Mouse (Mus musculus): ENCODE data around the gene Cnnm2. TPM values are rescaled to one million over a fixed set of nuclear protein-coding genes. Genes with fewer than 3 reads are reported as not detected.
A peak's percentile ranks its signal among the peaks of the same experiment; 100 is the strongest.
"Not testable (repeated sequence)": the region's sequence is repeated elsewhere in the genome, so short reads cannot be mapped to it uniquely, and the experiment has no call there.

The Cnnm2 gene
- polyA plus RNA-seq, 1 experiment, result 7.4 TPM

- DNase-seq, result no peak
- Histone ChIP-seq H3K4me3 (ENCODE audit: control insufficient read depth, insufficient read depth, low read length) (no peak overlapping the region), H3K4me1 (replicated peaks; ENCODE audit: control insufficient read depth, insufficient read depth, low read length) (peaks cover 8% of the 10 kb centered on the region), H3K36me3 (ENCODE audit: control insufficient read depth, insufficient read depth, low read length) (no peaks in the 10 kb centered on the region), H3K27ac (ENCODE audit: control insufficient read depth, insufficient read depth, low read length) (no peak overlapping the region), H3K27me3 (ENCODE audit: control insufficient read depth, insufficient read depth, low read length) (no peaks in the 10 kb centered on the region)
- 95% methylated on average over 4 of the region's 4 CpGs for WGBS
- TF ChIP-seq POLR2A (IDR thresholded peaks at IDR 0.05; ENCODE audit: control insufficient read depth, extremely low read depth, insufficient read depth, low read length, poor library complexity) (no peak), CTCF (IDR thresholded peaks at IDR 0.05; ENCODE audit: borderline replicate concordance, control insufficient read depth, extremely low read depth, insufficient read depth, low read length, poor library complexity) (no peak)
Measured at GRCm38 (mm10) chr19:46756221-46756620, 5.2 kb upstream of the Cnnm2 start.

DNA sequence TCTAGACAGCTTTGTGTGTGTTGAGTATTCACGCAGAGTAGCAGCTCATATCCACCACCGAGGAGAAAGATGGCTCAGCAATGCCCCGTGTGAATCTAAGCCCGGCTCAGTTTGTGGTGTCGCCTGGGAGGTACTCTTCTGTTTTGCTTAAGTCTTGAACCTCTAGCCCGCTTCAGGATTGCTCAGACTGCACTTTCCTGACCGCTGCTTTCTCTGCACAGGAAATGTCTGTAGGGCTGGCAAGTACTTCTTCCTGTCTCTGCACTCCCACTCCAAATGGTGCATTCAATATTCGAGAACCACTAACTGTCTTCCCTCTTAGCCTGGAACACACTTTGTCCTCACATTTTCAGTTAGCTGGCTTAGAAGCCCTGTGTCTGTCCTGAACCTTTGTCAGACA, 2.3 kb upstream of the Cnnm2 start:
- Histone ChIP-seq H3K27me3 (ENCODE audit: control insufficient read depth, insufficient read depth, low read length) (peaks cover 7% of the 10 kb centered on the region; the same call in 1 of the 2 replicates), H3K36me3 (ENCODE audit: control insufficient read depth, insufficient read depth, low read length) (no peaks in the 10 kb centered on the region), H3K27ac (ENCODE audit: control insufficient read depth, insufficient read depth, low read length) (peak overlapping the region; percentile 1; the same call in 1 of the 2 replicates), H3K4me1 (replicated peaks; ENCODE audit: control insufficient read depth, insufficient read depth, low read length) (peaks cover 19% of the 10 kb centered on the region), H3K4me3 (ENCODE audit: control insufficient read depth, insufficient read depth, low read length) (no peak overlapping the region)
- TF ChIP-seq POLR2A (IDR thresholded peaks at IDR 0.05; ENCODE audit: control insufficient read depth, extremely low read depth, insufficient read depth, low read length, poor library complexity) (no peak), CTCF (IDR thresholded peaks at IDR 0.05; ENCODE audit: borderline replicate concordance, control insufficient read depth, extremely low read depth, insufficient read depth, low read length, poor library complexity) (no peak)
- 4% methylated on average over 8 of the region's 8 CpGs for WGBS
- peak; percentile 19 for DNase-seq

GRCm38 (mm10) chr19:46759909-46760308, 1.5 kb upstream of the Cnnm2 start:
- peaks cover 19% of the 10 kb centered on the region for H3K4me1 ChIP-seq (replicated peaks; ENCODE audit: control insufficient read depth, insufficient read depth, low read length)
- not testable (repeated sequence) for H3K36me3 ChIP-seq (ENCODE audit: control insufficient read depth, insufficient read depth, low read length); DNase-seq; H3K27me3 ChIP-seq (ENCODE audit: control insufficient read depth, insufficient read depth, low read length); H3K4me3 ChIP-seq (ENCODE audit: control insufficient read depth, insufficient read depth, low read length); H3K27ac ChIP-seq (ENCODE audit: control insufficient read depth, insufficient read depth, low read length)
- WGBS, result 95% methylated on average over 10 of the region's 10 CpGs

DNA sequence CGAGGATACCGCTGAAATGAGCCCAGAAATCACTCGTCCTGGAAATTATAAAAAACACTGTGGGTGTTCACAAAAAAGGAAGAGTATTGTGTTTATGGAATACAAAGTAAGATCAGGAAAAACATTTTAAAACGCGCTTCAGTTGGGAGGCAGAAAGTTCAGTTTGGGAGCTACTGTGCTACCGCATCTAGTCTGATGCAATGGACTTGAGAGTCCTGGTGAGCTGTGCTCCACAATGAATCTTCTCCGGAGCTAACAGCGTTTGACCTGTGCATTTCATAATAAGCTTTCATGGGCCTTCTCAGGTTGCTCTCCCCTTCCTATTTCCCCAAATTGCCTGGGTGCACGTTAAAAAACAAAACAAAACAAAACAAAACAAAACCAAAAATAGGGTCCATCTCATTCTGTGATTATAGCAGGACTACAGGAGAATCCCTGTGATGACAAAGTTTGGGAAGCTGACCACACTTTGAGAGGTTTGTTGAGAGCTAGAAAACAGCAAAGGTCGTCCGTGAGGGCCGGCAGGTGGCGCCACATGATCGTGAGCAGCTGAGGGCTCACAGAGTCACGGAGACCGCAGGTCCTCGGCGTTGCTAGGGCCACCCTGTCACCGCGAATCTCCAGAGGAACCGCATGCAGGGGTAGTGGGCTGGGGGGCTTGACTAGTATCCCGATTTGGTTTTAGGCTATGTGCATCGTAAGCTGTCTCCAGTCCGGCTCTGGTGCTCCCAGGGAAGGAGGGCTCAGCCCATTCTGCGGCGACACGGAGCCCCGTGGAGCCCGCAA, 828 bp upstream of the Cnnm2 start:
- peaks cover 19% of the 10 kb centered on the region for H3K4me1 ChIP-seq (replicated peaks; ENCODE audit: control insufficient read depth, insufficient read depth, low read length)
- peaks cover 7% of the 10 kb centered on the region; the same call in 1 of the 2 replicates for H3K27me3 ChIP-seq (ENCODE audit: control insufficient read depth, insufficient read depth, low read length)
- H3K36me3 ChIP-seq (ENCODE audit: control insufficient read depth, insufficient read depth, low read length), result no peaks in the 10 kb centered on the region
- TF ChIP-seq CTCF (IDR thresholded peaks at IDR 0.05; ENCODE audit: borderline replicate concordance, control insufficient read depth, extremely low read depth, insufficient read depth, low read length, poor library complexity), result peak; percentile 91; the same call in 1 of the 2 replicates
- no peak for TF ChIP-seq POLR2A (IDR thresholded peaks at IDR 0.05; ENCODE audit: control insufficient read depth, extremely low read depth, insufficient read depth, low read length, poor library complexity)
- peak overlapping the region; percentile 54 for H3K4me3 ChIP-seq (ENCODE audit: control insufficient read depth, insufficient read depth, low read length)
- WGBS, result 23% methylated on average over 29 of the region's 29 CpGs
- peak overlapping the region; percentile 20; the same call in 1 of the 2 replicates for H3K27ac ChIP-seq (ENCODE audit: control insufficient read depth, insufficient read depth, low read length)
- peak; percentile 84 for DNase-seq

- TF ChIP-seq POLR2A (IDR thresholded peaks at IDR 0.05; ENCODE audit: control insufficient read depth, extremely low read depth, insufficient read depth, low read length, poor library complexity) (no peak), CTCF (IDR thresholded peaks at IDR 0.05; ENCODE audit: borderline replicate concordance, control insufficient read depth, extremely low read depth, insufficient read depth, low read length, poor library complexity) (no peak)
- no peak for DNase-seq
- Histone ChIP-seq H3K4me1 (replicated peaks; ENCODE audit: control insufficient read depth, insufficient read depth, low read length) (peaks cover 19% of the 10 kb centered on the region), H3K36me3 (ENCODE audit: control insufficient read depth, insufficient read depth, low read length) (no peaks in the 10 kb centered on the region), H3K27ac (ENCODE audit: control insufficient read depth, insufficient read depth, low read length) (no peak overlapping the region), H3K27me3 (ENCODE audit: control insufficient read depth, insufficient read depth, low read length) (peaks cover 7% of the 10 kb centered on the region; the same call in 1 of the 2 replicates), H3K4me3 (ENCODE audit: control insufficient read depth, insufficient read depth, low read length) (peak overlapping the region; percentile 66)
- WGBS, result under 1% methylated on average over 36 of the region's 36 CpGs
Measured at GRCm38 (mm10) chr19:46761971-46762290, 535 bp downstream of the Cnnm2 start.

DNA sequence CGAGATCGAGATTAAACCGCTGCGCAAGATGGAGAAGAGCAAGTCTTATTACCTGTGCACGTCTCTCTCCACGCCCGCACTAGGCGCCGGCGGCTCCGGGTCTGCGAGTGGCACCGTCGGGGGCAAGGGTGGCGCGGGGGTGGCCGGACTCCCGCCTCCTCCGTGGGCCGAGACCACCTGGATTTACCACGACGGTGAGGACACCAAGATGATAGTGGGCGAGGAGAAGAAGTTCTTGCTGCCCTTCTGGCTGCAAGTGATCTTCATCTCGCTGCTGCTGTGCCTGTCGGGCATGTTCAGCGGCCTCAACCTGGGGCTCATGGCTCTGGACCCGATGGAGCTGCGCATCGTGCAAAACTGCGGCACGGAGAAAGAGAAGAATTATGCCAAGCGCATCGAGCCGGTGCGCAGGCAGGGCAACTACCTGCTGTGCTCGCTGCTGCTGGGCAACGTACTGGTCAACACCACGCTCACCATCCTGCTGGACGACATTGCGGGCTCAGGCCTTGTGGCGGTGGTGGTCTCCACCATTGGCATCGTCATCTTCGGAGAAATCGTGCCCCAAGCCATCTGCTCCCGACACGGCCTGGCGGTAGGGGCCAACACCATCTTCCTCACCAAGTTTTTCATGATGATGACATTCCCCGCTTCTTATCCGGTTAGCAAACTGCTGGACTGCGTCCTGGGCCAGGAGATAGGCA, 1.0 kb downstream of the Cnnm2 start:
- Histone ChIP-seq H3K27ac (ENCODE audit: control insufficient read depth, insufficient read depth, low read length) (no peak overlapping the region), H3K36me3 (ENCODE audit: control insufficient read depth, insufficient read depth, low read length) (no peaks in the 10 kb centered on the region)
- TF ChIP-seq POLR2A (IDR thresholded peaks at IDR 0.05; ENCODE audit: control insufficient read depth, extremely low read depth, insufficient read depth, low read length, poor library complexity) (0 out of 2 replicates have a peak, but pooled peaks have one; percentile 30), CTCF (IDR thresholded peaks at IDR 0.05; ENCODE audit: borderline replicate concordance, control insufficient read depth, extremely low read depth, insufficient read depth, low read length, poor library complexity) (0 out of 2 replicates have a peak, but pooled peaks have one; percentile 4)

More for the DNA sequence above, 1.0 kb downstream of the Cnnm2 start:
- peak overlapping the region; percentile 66 for H3K4me3 ChIP-seq (ENCODE audit: control insufficient read depth, insufficient read depth, low read length)
- H3K27me3 ChIP-seq (ENCODE audit: control insufficient read depth, insufficient read depth, low read length), result peaks cover 7% of the 10 kb centered on the region; the same call in 1 of the 2 replicates
- peak; percentile 40 for DNase-seq
- WGBS, result 3% methylated on average over 50 of the region's 50 CpGs
- peaks cover 19% of the 10 kb centered on the region for H3K4me1 ChIP-seq (replicated peaks; ENCODE audit: control insufficient read depth, insufficient read depth, low read length)
